Mouse (Mus musculus) hindbrain, embryonic 14.5 days (tissue): Measurements from ENCODE around the gene Rnf7. TPM values are rescaled to one million over a fixed set of nuclear protein-coding genes. Genes with fewer than 3 reads are reported as not detected.

ENCODE experiments used
- ATAC-seq: fragments of 200-750 bp; cut with Nextera tagmentation; 2 replicates; pipeline ENCODE4 v1.8.0; 2017; ENCODE audit warnings: moderate number of reproducible peaks, mild to moderate bottlenecking, moderate TSS enrichment, moderate library complexity; ENCODE audit not compliant: low FRiP score
- DNase-seq: peaks from one replicate; pipeline ENCODE4 v3.0.0-alpha.2; 2015; ENCODE audit warnings: low spot score
- H3K27ac ChIP-seq: fragments of 300-500 bp; sonication (generic); 2 replicates; pipeline ENCODE4 v1.5.1; 2014; ENCODE audit warnings: mild to moderate bottlenecking, moderate library complexity
- H3K27me3 ChIP-seq: fragments of 300-500 bp; sonication (generic); 2 replicates; pipeline ENCODE4 v1.6.1; 2014; ENCODE audit warnings: mild to moderate bottlenecking, low read length, mixed read lengths; ENCODE audit not compliant: control insufficient read depth, insufficient read depth
- H3K36me3 ChIP-seq: fragments of 300-500 bp; sonication (generic); replicated peaks from 2 replicates; pipeline ENCODE4 v1.6.1; 2014; ENCODE audit not compliant: control insufficient read depth, insufficient read depth
- H3K4me1 ChIP-seq: fragments of 300-500 bp; sonication (generic); replicated peaks from 2 replicates; pipeline ENCODE4 v1.6.1; 2014; ENCODE audit warnings: antibody characterized with exemption, low read length, mixed read lengths; ENCODE audit not compliant: control insufficient read depth, insufficient read depth
- H3K4me2 ChIP-seq: fragments of 300-500 bp; sonication (generic); replicated peaks from 2 replicates; pipeline ENCODE4 v1.6.1; 2014; ENCODE audit warnings: mild to moderate bottlenecking, moderate library complexity
- H3K4me3 ChIP-seq: fragments of 300-500 bp; sonication (generic); replicated peaks from 2 replicates; pipeline ENCODE4 v1.5.1; 2014; ENCODE audit warnings: mild to moderate bottlenecking, low read length
- H3K9ac ChIP-seq: fragments of 300-500 bp; sonication (generic); 2 replicates; pipeline ENCODE4 v1.6.1; 2014
- H3K9me3 ChIP-seq: fragments of 300-500 bp; sonication (generic); 2 replicates; pipeline ENCODE4 v1.6.1; 2016; ENCODE audit warnings: low read length; ENCODE audit not compliant: control insufficient read depth
- WGBS: fragments of 180-500 bp; shearing (Covaris S2); extraction: QIAGEN DNeasy Blood & Tissue Kit; methylation state at CpG from one replicate; pipeline ENCODE4 v1.1.7; 2014; 5-methylcytosine and 5-hydroxymethylcytosine counted together
- polyA plus RNA-seq: library from polyadenylated mRNA; unstranded; fragments of >200 nt; fragmentation: Nextera tagmentation; extraction: Ambion mirVana; gene quantifications from 2 replicates; pipeline ENCODE4 v1.2.1, GENCODE M21; 2014

Rnf7 gene
- polyA plus RNA-seq, 1 experiment from 2014 or later: 268 TPM

- Histone ChIP-seq H3K9me3 (no peaks in the 10 kb centered on the region), H3K4me1 (no peaks in the 10 kb centered on the region), H3K36me3 (no peaks in the 10 kb centered on the region), H3K9ac (no peak overlapping the region), H3K27ac (no peak overlapping the region), H3K4me2 (no peak overlapping the region), H3K4me3 (no peak overlapping the region), H3K27me3 (no peaks in the 10 kb centered on the region)
- 81% methylated on average over 4 of the region's 4 CpGs for WGBS
- ATAC-seq (no peak), DNase-seq (no peak)
Measured at GRCm38 (mm10) chr9:96452956-96453355, 25.5 kb downstream of the Rnf7 start.

DNA sequence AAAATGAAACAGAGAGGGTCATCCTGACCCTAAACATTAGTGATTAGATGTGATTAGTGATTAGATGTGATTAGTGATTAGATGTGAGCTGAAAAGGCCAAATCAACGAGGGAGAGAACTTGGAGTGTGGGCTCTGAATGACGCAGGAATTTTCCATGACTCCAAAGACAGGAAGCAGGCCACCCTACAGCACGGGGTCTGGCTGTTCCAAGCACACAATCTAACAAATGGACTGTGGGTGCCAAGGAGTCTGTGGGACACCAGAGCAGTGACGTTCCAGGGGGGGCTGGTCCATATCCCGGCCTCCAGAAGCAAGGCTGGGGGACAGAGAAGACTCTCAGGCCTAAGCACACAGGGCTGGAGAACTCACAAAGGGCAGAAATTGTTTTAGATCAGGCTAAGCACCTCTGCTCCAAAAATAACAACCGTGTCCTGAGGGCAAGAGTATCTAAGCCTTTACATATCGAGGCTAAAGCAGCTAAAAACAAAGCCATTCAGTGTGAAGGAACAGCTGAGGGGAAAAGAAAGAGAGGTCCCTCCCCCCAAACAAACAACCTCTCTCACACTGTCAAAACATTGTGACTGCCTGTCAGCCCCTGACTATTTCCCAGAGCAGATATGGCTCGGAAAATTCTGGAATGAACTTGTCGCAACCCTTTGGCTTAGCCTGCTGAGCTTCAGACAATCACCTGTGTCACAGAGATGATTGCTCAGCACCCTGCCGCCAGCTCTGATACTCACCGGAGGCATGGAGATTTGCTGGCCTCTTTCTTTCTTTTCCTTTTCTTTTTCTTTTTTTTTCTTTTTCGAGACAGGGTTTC lies 27.4 kb downstream of the Rnf7 start:
- Histone ChIP-seq H3K36me3 (no peaks in the 10 kb centered on the region), H3K4me1 (no peaks in the 10 kb centered on the region), H3K4me2 (no peak overlapping the region), H3K4me3 (no peak overlapping the region), H3K9me3 (no peaks in the 10 kb centered on the region), H3K9ac (no peak overlapping the region), H3K27ac (no peak overlapping the region), H3K27me3 (no peaks in the 10 kb centered on the region)
- 70% methylated on average over 12 of the region's 12 CpGs for WGBS
- DNase-seq (no peak), ATAC-seq (no peak)

GRCm38 (mm10) chr9:96449514-96449913 lies 29.0 kb downstream of the Rnf7 start:
- no peak overlapping the region for H3K4me2 ChIP-seq
- H3K27me3 ChIP-seq: no peaks in the 10 kb centered on the region
- H3K4me3 ChIP-seq: no peak overlapping the region
- H3K27ac ChIP-seq: no peak overlapping the region
- H3K4me1 ChIP-seq: no peaks in the 10 kb centered on the region
- ATAC-seq (no peak), DNase-seq (no peak)
- no peaks in the 10 kb centered on the region for H3K9me3 ChIP-seq
- H3K36me3 ChIP-seq: no peaks in the 10 kb centered on the region
- H3K9ac ChIP-seq: no peak overlapping the region
- 80% methylated on average over 9 of the region's 9 CpGs for WGBS

DNA sequence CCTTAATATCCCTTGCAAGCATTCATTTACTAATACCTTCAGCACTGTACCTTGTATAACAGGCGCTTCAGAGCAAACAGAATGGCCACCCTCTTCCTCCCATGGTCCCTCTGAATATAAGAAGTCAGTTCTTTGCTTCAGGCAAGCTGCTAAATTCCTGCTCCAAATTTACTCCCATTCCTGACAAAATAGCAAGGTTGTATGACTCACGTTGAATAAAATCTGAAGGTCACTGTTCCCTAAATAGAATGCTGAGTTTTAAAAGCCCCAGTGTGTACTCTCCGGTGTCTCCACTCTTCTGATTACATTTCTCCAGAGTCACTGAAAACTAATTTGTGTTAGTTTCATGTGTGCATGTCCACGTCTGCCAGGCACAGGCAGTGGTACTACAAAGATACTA lies 33.1 kb downstream of the Rnf7 start:
- Histone ChIP-seq H3K27ac (no peak overlapping the region), H3K4me1 (no peaks in the 10 kb centered on the region), H3K36me3 (no peaks in the 10 kb centered on the region), H3K4me3 (no peak overlapping the region), H3K4me2 (no peak overlapping the region), H3K27me3 (no peaks in the 10 kb centered on the region), H3K9me3 (no peaks in the 10 kb centered on the region), H3K9ac (no peak overlapping the region)
- no peak for ATAC-seq
- WGBS: 81% methylated on average over 4 of the region's 4 CpGs
- no peak for DNase-seq

GRCm38 (mm10) chr9:96442081-96442480 lies 36.4 kb downstream of the Rnf7 start:
- H3K4me2 ChIP-seq: no peak overlapping the region
- no peak overlapping the region for H3K27ac ChIP-seq
- H3K36me3 ChIP-seq: no peaks in the 10 kb centered on the region
- no peaks in the 10 kb centered on the region for H3K27me3 ChIP-seq
- 32% methylated on average over 10 of the region's 10 CpGs for WGBS
- H3K9me3 ChIP-seq: no peaks in the 10 kb centered on the region
- no peak for DNase-seq
- H3K4me1 ChIP-seq: peaks cover 16% of the 10 kb centered on the region
- ATAC-seq: no peak
- H3K9ac ChIP-seq: no peak overlapping the region
- no peak overlapping the region for H3K4me3 ChIP-seq

DNA sequence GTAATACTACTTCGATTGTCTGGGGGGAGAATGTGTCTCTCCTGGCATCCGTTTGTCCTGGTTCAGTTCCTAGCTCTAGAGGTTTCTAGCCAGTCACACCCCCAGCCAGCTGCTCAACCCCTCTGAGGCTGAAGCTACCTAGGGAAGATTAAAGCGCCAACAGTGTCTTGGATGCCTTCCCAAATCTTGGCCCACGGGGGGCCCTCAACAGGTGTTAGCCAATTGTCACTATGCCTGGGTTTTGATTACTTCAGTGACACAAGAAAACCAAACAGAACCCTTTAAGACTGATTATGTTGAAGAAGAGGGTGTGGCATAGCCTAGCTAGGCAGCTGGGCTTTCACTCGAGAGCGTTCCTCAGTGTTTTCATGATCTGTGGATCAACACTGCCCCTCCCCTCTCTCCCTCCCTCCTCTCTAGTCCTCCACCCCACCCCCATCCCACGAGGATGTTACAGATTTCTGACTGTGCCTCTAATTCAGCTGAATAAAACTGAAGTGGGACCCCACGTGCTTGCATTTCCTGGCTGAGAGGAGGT lies 40.1 kb downstream of the Rnf7 start:
- Histone ChIP-seq H3K27ac (peak overlapping the region; percentile 64; the same call in 1 of the 2 replicates), H3K4me2 (peak overlapping the region; percentile 68), H3K9ac (peak overlapping the region; percentile 67), H3K4me3 (peak overlapping the region; percentile 32), H3K27me3 (no peaks in the 10 kb centered on the region), H3K9me3 (no peaks in the 10 kb centered on the region), H3K36me3 (no peaks in the 10 kb centered on the region), H3K4me1 (peaks cover 23% of the 10 kb centered on the region)
- 3% methylated on average over 8 of the region's 8 CpGs for WGBS
- ATAC-seq (peak; percentile 41; the same call in 1 of the 2 replicates), DNase-seq (peak; percentile 47)

DNA sequence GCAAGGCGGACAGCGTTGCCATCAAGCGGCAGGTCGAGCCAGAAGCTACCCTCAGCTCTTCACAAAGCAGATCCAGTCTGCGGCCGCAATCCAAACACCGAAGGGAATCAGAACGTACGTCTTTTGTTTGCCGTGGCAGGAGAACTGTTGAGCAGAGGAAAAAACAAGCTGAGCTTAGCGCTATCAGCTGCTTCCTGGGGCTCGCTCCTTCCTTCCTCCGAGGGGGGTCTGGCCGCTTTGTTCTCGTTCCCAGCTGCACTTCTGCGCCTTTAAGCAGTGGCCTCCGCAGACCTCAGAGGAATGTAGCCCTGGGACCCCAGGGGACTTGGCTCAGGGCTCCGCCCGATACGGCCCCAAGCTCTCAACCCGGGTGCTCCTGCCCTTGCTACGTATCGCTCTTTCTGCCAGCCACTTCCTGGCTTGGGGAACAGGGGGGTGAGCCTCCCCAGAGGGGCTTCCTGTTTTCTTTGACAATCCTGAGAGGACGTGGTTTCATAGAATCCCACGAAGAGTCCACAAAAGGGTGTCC lies 40.6 kb downstream of the Rnf7 start:
- Histone ChIP-seq H3K27me3 (no peaks in the 10 kb centered on the region), H3K4me2 (peak overlapping the region; percentile 68), H3K9me3 (no peaks in the 10 kb centered on the region), H3K27ac (peak overlapping the region; percentile 64), H3K4me1 (peaks cover 23% of the 10 kb centered on the region), H3K9ac (peak overlapping the region; percentile 67), H3K36me3 (no peaks in the 10 kb centered on the region), H3K4me3 (peak overlapping the region; percentile 32)
- 0% methylated on average over 25 of the region's 25 CpGs for WGBS
- DNase-seq: peak; percentile 69
- ATAC-seq: peak; percentile 71

- H3K4me2 ChIP-seq: peak overlapping the region; percentile 68
- H3K36me3 ChIP-seq: no peaks in the 10 kb centered on the region
- no peaks in the 10 kb centered on the region for H3K27me3 ChIP-seq
- WGBS: 8% methylated on average over 28 of the region's 28 CpGs
- peak overlapping the region; percentile 67 for H3K9ac ChIP-seq
- ATAC-seq: peak; percentile 51
- H3K9me3 ChIP-seq: no peaks in the 10 kb centered on the region
- H3K4me1 ChIP-seq: peaks cover 23% of the 10 kb centered on the region
- H3K27ac ChIP-seq: peak overlapping the region; percentile 64
- peak; percentile 53 for DNase-seq
- peak overlapping the region; percentile 32 for H3K4me3 ChIP-seq
Measured at GRCm38 (mm10) chr9:96436901-96437804, 41.3 kb downstream of the Rnf7 start.

DNA sequence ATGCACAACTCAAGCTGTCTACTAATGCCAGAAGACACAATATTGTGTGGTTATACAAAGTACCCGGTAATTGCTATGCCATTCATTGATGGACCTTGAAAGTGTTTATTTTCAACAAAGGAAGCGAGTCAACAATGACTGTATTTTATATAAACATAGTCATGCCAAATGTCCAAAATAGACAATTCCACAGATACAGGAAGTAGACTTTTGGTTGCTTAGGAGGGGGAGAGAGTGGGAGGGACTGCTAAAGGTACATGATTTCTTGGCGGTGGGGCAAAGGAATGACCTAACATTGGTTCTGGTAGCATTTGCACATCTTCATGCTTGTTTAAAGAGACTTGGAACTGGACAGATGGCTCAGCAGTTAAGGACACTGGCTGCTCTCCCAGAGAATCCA lies 45.9 kb downstream of the Rnf7 start:
- Histone ChIP-seq H3K27ac (no peak overlapping the region), H3K9me3 (no peaks in the 10 kb centered on the region), H3K36me3 (no peaks in the 10 kb centered on the region), H3K4me1 (peaks cover 12% of the 10 kb centered on the region), H3K4me2 (no peak overlapping the region), H3K27me3 (no peaks in the 10 kb centered on the region), H3K4me3 (no peak overlapping the region), H3K9ac (no peak overlapping the region)
- DNase-seq (no peak), ATAC-seq (no peak)
- 89% methylated on average over 3 of the region's 3 CpGs for WGBS
